Comparison of ENCODE assay signal across 8 mouse cellular contexts in genomic region chr16:30416284-30416683, GRCm38 (mm10). TPM values are rescaled to one million over a fixed set of nuclear protein-coding genes. Genes with fewer than 3 reads are reported as not detected.
DNase-seq lines count a peak whose midpoint lies in the region; ATAC-seq and TF ChIP-seq lines count a peak whose summit lies in the region.

No protein-coding gene starts in this region.

- ATAC-seq in liver, postnatal 0 days: no peak
- ATAC-seq in CD4-positive, CD25-positive, alpha-beta regulatory T cell, adult 4 months: no peak

- H3K4me2 ChIP-seq in liver, postnatal 0 days (ENCODE audit: low read depth, low read length): no peak overlapping the region

- no peak for TF ChIP-seq CTCF in liver, postnatal 0 days (IDR thresholded peaks at IDR 0.05; ENCODE audit: low read depth)

- no peak overlapping the region for H3K9ac ChIP-seq in liver, postnatal 0 days (replicated peaks)

- peaks cover 15% of the 10 kb centered on the region for H3K4me1 ChIP-seq in liver, postnatal 0 days (ENCODE audit: insufficient read depth)

- peak; percentile 36 for DNase-seq in heart, adult 8-10 months (ENCODE audit: low spot score)
- no peak for DNase-seq in heart, postnatal 25 days (ENCODE audit: low spot score)
- DNase-seq in A20 (ENCODE audit: low read depth, low spot score): peak; percentile 31
- DNase-seq in heart, postnatal 10 days: peak; percentile 18 to 33
- peak; percentile 17 to 26 for DNase-seq in layer of hippocampus, postnatal 10 days (ENCODE audit: low spot score in 2 of 2)
- DNase-seq in thymus, postnatal 36 days: no peak
- DNase-seq in liver, postnatal 0 days: no peak

- intact Hi-C loops in heart, postnatal 25 days (cut with DNase I): no loop called here
- intact Hi-C loops in heart, postnatal 10 days (cut with DNase I): no loop called here

- H3K27ac ChIP-seq in liver, postnatal 0 days (ENCODE audit: low read depth): no peak overlapping the region

- TF ChIP-seq EP300 in liver, postnatal 0 days (IDR thresholded peaks at IDR 0.05; ENCODE audit: low read depth): no peak

- H3K9me3 ChIP-seq in liver, postnatal 0 days (ENCODE audit: low read length): no peaks in the 10 kb centered on the region

- 59% methylated on average over 5 of the region's 5 CpGs for WGBS in liver, postnatal 0 days (ENCODE audit: insufficient replicate concordance)

- no peaks in the 10 kb centered on the region for H3K27me3 ChIP-seq in liver, postnatal 0 days (ENCODE audit: insufficient read depth, low read length)

- H3K36me3 ChIP-seq in liver, postnatal 0 days (replicated peaks; ENCODE audit: insufficient read depth, low read length): no peaks in the 10 kb centered on the region

- no peak overlapping the region for H3K4me3 ChIP-seq in liver, postnatal 0 days (ENCODE audit: low read depth, low read length)

RNA-seq across cellular contexts. Expression of gene Atp13a3, which starts 10.5 kb away (rescaled TPM):
- total RNA-seq in heart, adult 8-10 months (2022): 10 to 100 TPM; 43.1 to 54.9 (median 50.5) TPM
- 10 to 100 TPM; 52.4 to 61.6 TPM for total RNA-seq in heart, postnatal 25 days (2021)
- total RNA-seq in heart, postnatal 10 days (2021): 10 to 100 TPM; 73.5 to 73.9 TPM
- 10 to 100 TPM; 63.7 to 72.4 TPM for total RNA-seq in layer of hippocampus, postnatal 10 days (2021)
- polyA plus RNA-seq in liver, postnatal 0 days (2015; fragmentation: Nextera tagmentation; extraction: Ambion mirVana): 9.0 and 9.9 TPM in 2 replicates
- polyA plus RNA-seq in CD4-positive, CD25-positive, alpha-beta regulatory T cell, adult 4 months (2017; shearing (Covaris generic)): 10 to 100 TPM in 1 of 2 experiments, 1 to 10 TPM in 1; 8.8 to 13.1 TPM

Comparison
In these comparisons a context has a peak if more than half of its experiments do, and no peak if none do; other contexts are left out.
1. DNase-seq: peak in heart, adult 8-10 months (single experiment), A20 (single experiment), heart, postnatal 10 days (2 of 2) and layer of hippocampus, postnatal 10 days (2 of 2); none in heart, postnatal 25 days (single experiment), thymus, postnatal 36 days (0 of 2) and liver, postnatal 0 days (single experiment).